Comparison of ENCODE assay signal across 19 mouse cellular contexts in genomic region chr7:65813611-65814212, GRCm38 (mm10). TPM values are rescaled to one million over a fixed set of nuclear protein-coding genes. Genes with fewer than 3 reads are reported as not detected.
A peak's percentile ranks its signal among the peaks of the same experiment; 100 is the strongest.
DNase-seq lines count a peak whose midpoint lies in the region; ATAC-seq lines count a peak whose summit lies in the region.
"Had no signal": no experiment of that assay in that cellular context is flagged by ENCODE, and none has a peak within 500 bp of the region (broad histone marks: within the 10 kb centered on the region; RNA-seq: fewer than 3 reads in every experiment).

No protein-coding gene starts in this region.

- no peak overlapping the region for H3K27ac ChIP-seq in heart, embryonic 13.5 days (replicated peaks)
- H3K27ac ChIP-seq: embryonic facial prominence, embryonic 15.5 days; forebrain, embryonic 15.5 days; heart, embryonic 15.5 days; hindbrain, embryonic 10.5 days; hindbrain, embryonic 14.5 days had no signal

- no peak for DNase-seq in heart, postnatal 10 days
- peak; percentile 18 for DNase-seq in R1 (ENCODE audit: low read depth, low spot score)
- DNase-seq in left cerebral cortex, postnatal 36 days (ENCODE audit: low spot score in 2 of 2) = no peak
- DNase-seq in spleen, postnatal 10 days (ENCODE audit: low spot score in 2 of 2) = no peak
- DNase-seq: adrenal gland, postnatal 14 days; cerebellum, adult 11-12 months; cerebellum, adult 9-10 months; cerebellum, postnatal 25 days; gastrocnemius, postnatal 14 days; kidney, adult 11 months had no signal

- ATAC-seq in heart, embryonic 13.5 days (ENCODE audit: extremely low read depth, insufficient number of reproducible peaks, low FRiP score, low TSS enrichment) = peak; percentile 25; the same call in 1 of the 2 replicates
- peak; percentile 74 for ATAC-seq in granulocyte monocyte progenitor cell, adult 5-6 weeks (replicated peaks; ENCODE audit: poor library complexity, severe bottlenecking)
- peak; percentile 72 for ATAC-seq in megakaryocyte progenitor cell, adult 5-6 weeks (replicated peaks; ENCODE audit: poor library complexity)
- ATAC-seq: forebrain, embryonic 15.5 days had no signal

- H3K4me3 ChIP-seq in heart, embryonic 13.5 days = no peak overlapping the region
- H3K4me3 ChIP-seq: embryonic facial prominence, embryonic 15.5 days; forebrain, embryonic 15.5 days; heart, embryonic 15.5 days; hindbrain, embryonic 10.5 days had no signal

- no peaks in the 10 kb centered on the region for H3K27me3 ChIP-seq in heart, embryonic 13.5 days (replicated peaks)
- H3K27me3 ChIP-seq: embryonic facial prominence, embryonic 15.5 days; forebrain, embryonic 15.5 days; heart, embryonic 15.5 days had no signal

- H3K4me2 ChIP-seq in heart, embryonic 13.5 days = no peak overlapping the region
- H3K4me2 ChIP-seq: embryonic facial prominence, embryonic 15.5 days; forebrain, embryonic 15.5 days; heart, embryonic 15.5 days; hindbrain, embryonic 14.5 days had no signal

- intact Hi-C loops in heart, postnatal 10 days (cut with DNase I) = no loop called here
- intact Hi-C loops in left cerebral cortex, postnatal 36 days (cut with DNase I) = no loop called here

- no peaks in the 10 kb centered on the region for H3K36me3 ChIP-seq in heart, embryonic 13.5 days
- H3K36me3 ChIP-seq: embryonic facial prominence, embryonic 15.5 days; forebrain, embryonic 15.5 days; heart, embryonic 15.5 days; hindbrain, embryonic 10.5 days had no signal

- no peaks in the 10 kb centered on the region for H3K4me1 ChIP-seq in heart, embryonic 13.5 days
- H3K4me1 ChIP-seq: embryonic facial prominence, embryonic 15.5 days; forebrain, embryonic 15.5 days; heart, embryonic 15.5 days; hindbrain, embryonic 10.5 days had no signal

- 76% methylated on average over 8 of the region's 8 CpGs for whole genome bisulfite sequencing in heart, embryonic 13.5 days

- H3K9me3 ChIP-seq in heart, embryonic 13.5 days = 0 out of 2 replicates have a peak, but pooled peaks cover 9% of the 10 kb centered on the region
- H3K9me3 ChIP-seq: embryonic facial prominence, embryonic 15.5 days; forebrain, embryonic 15.5 days; heart, embryonic 15.5 days had no signal

- H3K9ac ChIP-seq in heart, embryonic 13.5 days = no peak overlapping the region
- H3K9ac ChIP-seq: embryonic facial prominence, embryonic 15.5 days; forebrain, embryonic 15.5 days; heart, embryonic 15.5 days; hindbrain, embryonic 14.5 days had no signal

RNA-seq across cellular contexts. Expression of gene Pcsk6, which starts 47.8 kb away (rescaled TPM):
- polyA plus RNA-seq in heart, embryonic 13.5 days (2015; fragmentation: Nextera tagmentation; extraction: Ambion mirVana) = 1.5 and 1.7 TPM in 2 replicates
- 10 to 100 TPM; 75.5 to 83.3 TPM for total RNA-seq in heart, postnatal 10 days (2021)
- total RNA-seq in granulocyte monocyte progenitor cell, adult 5-6 weeks (2014; fragmentation: Nextera tagmentation) = not detected in 2 replicates
- not detected in 2 replicates for total RNA-seq in granulocyte monocyte progenitor cell, adult 5-6 weeks (2017)
- not detected in 2 replicates for total RNA-seq in megakaryocyte progenitor cell, adult 5-6 weeks (2015)
- total RNA-seq in megakaryocyte progenitor cell, adult 5-6 weeks (2017) = not detected in 2 replicates
- total RNA-seq in left cerebral cortex, postnatal 36 days (2021) = 1 to 10 TPM; 8.4 to 9.6 TPM
- total RNA-seq: CH12.LX had no signal

Comparison
In these comparisons a context has a peak if more than half of its experiments do, and no peak if none do; other contexts are left out.
1. RNA of gene Pcsk6, which starts 47.8 kb away (total RNA-seq): 75.5 to 83.3 TPM in heart, postnatal 10 days and 8.4 to 9.6 TPM in left cerebral cortex, postnatal 36 days; not detected in granulocyte monocyte progenitor cell, adult 5-6 weeks and not detected in megakaryocyte progenitor cell, adult 5-6 weeks; every median in the first group is over 4 times any median in the second.
2. Peak in every context shown above with its lines, with median percentiles within 50 percentile points of each other: ATAC-seq.